Mouse (Mus musculus): Measurements from ENCODE around the gene Naa20. TPM values are rescaled to one million over a fixed set of nuclear protein-coding genes. Genes with fewer than 3 reads are reported as not detected.
"Not testable (repeated sequence)": the region's sequence is repeated elsewhere in the genome, so short reads cannot be mapped to it uniquely, and the experiment has no call there.

The Naa20 gene
- polyA plus RNA-seq, 1 experiment from 2014 or later, result 119 TPM

- Histone ChIP-seq H3K27me3 (no peaks in the 10 kb centered on the region), H3K36me3 (peaks cover 9% of the 10 kb centered on the region), H3K9me3 (no peaks in the 10 kb centered on the region), H3K9ac (replicated peaks) (no peak overlapping the region), H3K27ac (no peak overlapping the region), H3K4me2 (replicated peaks) (no peak overlapping the region), H3K4me1 (replicated peaks) (0 out of 2 replicates have a peak, but pooled peaks cover 4% of the 10 kb centered on the region), H3K4me3 (replicated peaks) (no peak overlapping the region)
- WGBS, result 76% methylated on average over 6 of the region's 6 CpGs
- ATAC-seq, result no peak
These were observed 13.0 kb upstream of the Naa20 start for GRCm38 (mm10) chr2:145888766-145889480.

GRCm38 (mm10) chr2:145890571-145890970 lies 11.3 kb upstream of the Naa20 start:
- Histone ChIP-seq H3K4me3 (replicated peaks) (no peak overlapping the region), H3K27me3 (no peaks in the 10 kb centered on the region), H3K9me3 (no peaks in the 10 kb centered on the region), H3K27ac (no peak overlapping the region), H3K4me1 (replicated peaks) (no peaks in the 10 kb centered on the region), H3K36me3 (peaks cover 6% of the 10 kb centered on the region), H3K4me2 (replicated peaks) (no peak overlapping the region), H3K9ac (replicated peaks) (no peak overlapping the region)
- ATAC-seq, result no peak
- WGBS, result 88% methylated on average over 2 of the region's 2 CpGs

- Histone ChIP-seq H3K9ac (replicated peaks) (no peak overlapping the region), H3K4me3 (replicated peaks) (no peak overlapping the region), H3K9me3 (no peaks in the 10 kb centered on the region), H3K4me2 (replicated peaks) (no peak overlapping the region), H3K36me3 (no peaks in the 10 kb centered on the region), H3K27ac (no peak overlapping the region), H3K4me1 (replicated peaks) (no peaks in the 10 kb centered on the region), H3K27me3 (no peaks in the 10 kb centered on the region)
- WGBS, result 100% methylated on average over 6 of the region's 6 CpGs
- ATAC-seq, result no peak
These were observed 8.1 kb upstream of the Naa20 start for GRCm38 (mm10) chr2:145893756-145894155.

GRCm38 (mm10) chr2:145898106-145898505 lies 3.8 kb upstream of the Naa20 start:
- whole genome bisulfite sequencing, result 83% methylated on average over 9 of the region's 9 CpGs
- H3K27ac ChIP-seq, result no peak overlapping the region

GRCm38 (mm10) chr2:145900318-145900717 lies 1.6 kb upstream of the Naa20 start:
- H3K4me2 ChIP-seq (replicated peaks); H3K27me3 ChIP-seq; ATAC-seq; H3K9ac ChIP-seq (replicated peaks); H3K27ac ChIP-seq; H3K36me3 ChIP-seq; H3K9me3 ChIP-seq; H3K4me3 ChIP-seq (replicated peaks): not testable (repeated sequence)
- H3K4me1 ChIP-seq (replicated peaks), result peaks cover 17% of the 10 kb centered on the region
- 78% methylated on average over 8 of the region's 8 CpGs for WGBS

More at GRCm38 (mm10) chr2:145898106-145898505, 3.8 kb upstream of the Naa20 start:
- Histone ChIP-seq H3K9ac (replicated peaks) (no peak overlapping the region), H3K9me3 (no peaks in the 10 kb centered on the region), H3K4me3 (replicated peaks) (no peak overlapping the region), H3K27me3 (no peaks in the 10 kb centered on the region), H3K4me1 (replicated peaks) (no peaks in the 10 kb centered on the region), H3K4me2 (replicated peaks) (no peak overlapping the region), H3K36me3 (no peaks in the 10 kb centered on the region)
- no peak for ATAC-seq

DNA sequence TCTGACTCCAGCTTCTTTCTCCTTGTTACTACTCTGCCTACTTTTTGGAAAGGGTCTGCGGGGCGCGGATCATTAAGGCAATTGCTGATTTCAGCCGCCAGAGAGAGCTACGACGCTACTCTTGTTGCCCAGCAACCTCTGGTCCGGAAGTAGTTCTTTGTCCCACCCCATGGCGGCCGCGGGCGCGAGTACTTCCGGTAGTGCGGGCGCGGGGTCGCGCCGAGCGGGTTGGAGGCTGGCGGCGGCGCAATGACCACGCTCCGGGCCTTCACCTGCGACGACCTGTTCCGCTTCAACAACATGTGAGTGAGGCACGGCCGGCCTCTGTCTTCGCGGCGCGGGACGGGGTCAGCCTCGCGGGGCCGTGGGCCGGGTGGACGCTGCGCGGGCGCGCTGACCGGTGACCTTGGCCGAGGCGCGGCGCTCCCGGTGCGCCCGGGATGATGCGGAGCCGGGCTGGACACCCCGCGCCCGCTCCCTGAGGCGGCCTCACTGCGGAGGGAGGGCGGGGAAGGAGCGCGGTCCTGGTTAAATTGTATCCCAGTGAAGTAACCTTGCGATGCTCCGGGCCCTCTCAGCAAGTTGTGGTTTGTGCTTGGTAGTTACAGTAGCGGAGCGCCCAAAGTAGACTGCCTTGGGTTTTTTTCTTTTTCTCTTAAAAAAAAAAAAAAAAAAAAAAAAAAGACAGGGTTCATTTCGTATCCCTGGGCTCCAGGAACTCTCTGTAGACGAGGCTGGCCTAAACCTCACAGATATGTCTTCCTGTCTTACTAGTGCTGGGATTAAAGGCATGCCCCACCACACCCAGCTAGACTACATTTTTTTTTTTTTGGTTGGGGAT lies 1.4 kb downstream of the Naa20 start:
- H3K27me3 ChIP-seq, result no peaks in the 10 kb centered on the region
- under 1% methylated on average over 67 of the region's 68 CpGs for WGBS
- peak overlapping the region; percentile 93 for H3K9ac ChIP-seq (replicated peaks)
- H3K4me1 ChIP-seq (replicated peaks), result peaks cover 21% of the 10 kb centered on the region
- H3K4me2 ChIP-seq (replicated peaks), result peak overlapping the region; percentile 71
- H3K9me3 ChIP-seq, result no peaks in the 10 kb centered on the region
- peak overlapping the region; percentile 98 for H3K4me3 ChIP-seq (replicated peaks)
- ATAC-seq, result peak; percentile 98
- peak overlapping the region; percentile 77 for H3K27ac ChIP-seq
- 0 out of 2 replicates have a peak, but pooled peaks cover 3% of the 10 kb centered on the region for H3K36me3 ChIP-seq

- Histone ChIP-seq H3K36me3 (peaks cover 9% of the 10 kb centered on the region), H3K4me3 (replicated peaks) (peak overlapping the region; percentile 98), H3K9me3 (no peaks in the 10 kb centered on the region), H3K27ac (no peak overlapping the region), H3K4me1 (replicated peaks) (peaks cover 21% of the 10 kb centered on the region), H3K9ac (replicated peaks) (peak overlapping the region; percentile 93), H3K27me3 (no peaks in the 10 kb centered on the region), H3K4me2 (replicated peaks) (peak overlapping the region; percentile 71)
- 40% methylated on average over 12 of the region's 12 CpGs for WGBS
- ATAC-seq, result no peak
These were observed 2.2 kb downstream of the Naa20 start for GRCm38 (mm10) chr2:145903983-145904616.

- H3K27ac ChIP-seq, result no peak overlapping the region
- peaks cover 21% of the 10 kb centered on the region for H3K4me1 ChIP-seq (replicated peaks)
- 89% methylated on average over 6 of the region's 6 CpGs for WGBS
- H3K4me3 ChIP-seq (replicated peaks), result no peak overlapping the region
- no peak overlapping the region for H3K9ac ChIP-seq (replicated peaks)
- 0 out of 2 replicates have a peak overlapping the region, but pooled peaks have one; percentile 71 for H3K4me2 ChIP-seq (replicated peaks)
- H3K9me3 ChIP-seq, result no peaks in the 10 kb centered on the region
- H3K36me3 ChIP-seq, result peaks cover 16% of the 10 kb centered on the region
- ATAC-seq, result no peak
- no peaks in the 10 kb centered on the region for H3K27me3 ChIP-seq
These were observed 3.3 kb downstream of the Naa20 start for GRCm38 (mm10) chr2:145905156-145905555.

GRCm38 (mm10) chr2:145905884-145906283 lies 4.0 kb downstream of the Naa20 start:
- ATAC-seq; H3K27ac ChIP-seq; H3K27me3 ChIP-seq; H3K4me2 ChIP-seq (replicated peaks); H3K4me3 ChIP-seq (replicated peaks); H3K9me3 ChIP-seq; H3K9ac ChIP-seq (replicated peaks): not testable (repeated sequence)
- WGBS, result 47% methylated on average over 4 of the region's 4 CpGs
- H3K4me1 ChIP-seq (replicated peaks), result peaks cover 21% of the 10 kb centered on the region
- H3K36me3 ChIP-seq, result peaks cover 24% of the 10 kb centered on the region

DNA sequence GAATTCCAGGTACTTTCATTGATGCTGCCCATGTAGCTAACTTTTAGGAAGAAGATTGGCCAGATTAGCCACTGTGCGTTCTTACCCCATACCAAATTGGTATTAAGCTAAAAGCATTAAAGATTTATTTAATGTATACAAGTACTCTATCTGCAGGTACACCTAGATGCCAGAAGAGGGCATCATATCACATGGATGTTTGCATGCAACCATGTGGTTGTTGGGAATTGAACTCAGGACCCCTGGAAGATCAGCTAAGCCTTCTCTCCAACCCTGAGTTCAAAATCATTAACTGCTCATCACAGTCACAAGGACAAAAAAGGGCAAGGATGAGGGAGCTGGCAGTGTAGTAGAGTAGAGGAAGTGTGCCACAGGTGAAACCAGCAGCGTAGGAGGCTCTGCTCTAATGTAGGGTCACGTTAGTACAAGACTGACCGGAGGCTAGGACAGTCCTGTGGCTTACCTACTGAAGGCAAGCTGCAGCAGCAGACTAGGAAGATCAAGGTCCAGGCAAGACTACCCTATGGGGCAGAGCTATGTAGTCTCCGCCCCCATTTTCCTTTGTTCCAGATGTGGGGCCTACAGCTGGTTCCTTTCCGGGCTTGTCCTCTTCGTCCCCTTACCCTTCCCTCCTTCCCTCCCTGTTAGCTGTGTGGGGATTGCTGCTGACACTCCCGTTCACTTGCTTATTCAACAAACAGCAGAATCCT lies 19.2 kb downstream of the Naa20 start:
- Histone ChIP-seq H3K4me3 (replicated peaks) (no peak overlapping the region), H3K27ac (no peak overlapping the region), H3K9me3 (no peaks in the 10 kb centered on the region), H3K9ac (replicated peaks) (no peak overlapping the region), H3K4me1 (replicated peaks) (no peaks in the 10 kb centered on the region), H3K27me3 (no peaks in the 10 kb centered on the region), H3K4me2 (replicated peaks) (no peak overlapping the region), H3K36me3 (peaks cover 86% of the 10 kb centered on the region)
- no peak for ATAC-seq
- WGBS, result 90% methylated on average over 8 of the region's 8 CpGs

DNA sequence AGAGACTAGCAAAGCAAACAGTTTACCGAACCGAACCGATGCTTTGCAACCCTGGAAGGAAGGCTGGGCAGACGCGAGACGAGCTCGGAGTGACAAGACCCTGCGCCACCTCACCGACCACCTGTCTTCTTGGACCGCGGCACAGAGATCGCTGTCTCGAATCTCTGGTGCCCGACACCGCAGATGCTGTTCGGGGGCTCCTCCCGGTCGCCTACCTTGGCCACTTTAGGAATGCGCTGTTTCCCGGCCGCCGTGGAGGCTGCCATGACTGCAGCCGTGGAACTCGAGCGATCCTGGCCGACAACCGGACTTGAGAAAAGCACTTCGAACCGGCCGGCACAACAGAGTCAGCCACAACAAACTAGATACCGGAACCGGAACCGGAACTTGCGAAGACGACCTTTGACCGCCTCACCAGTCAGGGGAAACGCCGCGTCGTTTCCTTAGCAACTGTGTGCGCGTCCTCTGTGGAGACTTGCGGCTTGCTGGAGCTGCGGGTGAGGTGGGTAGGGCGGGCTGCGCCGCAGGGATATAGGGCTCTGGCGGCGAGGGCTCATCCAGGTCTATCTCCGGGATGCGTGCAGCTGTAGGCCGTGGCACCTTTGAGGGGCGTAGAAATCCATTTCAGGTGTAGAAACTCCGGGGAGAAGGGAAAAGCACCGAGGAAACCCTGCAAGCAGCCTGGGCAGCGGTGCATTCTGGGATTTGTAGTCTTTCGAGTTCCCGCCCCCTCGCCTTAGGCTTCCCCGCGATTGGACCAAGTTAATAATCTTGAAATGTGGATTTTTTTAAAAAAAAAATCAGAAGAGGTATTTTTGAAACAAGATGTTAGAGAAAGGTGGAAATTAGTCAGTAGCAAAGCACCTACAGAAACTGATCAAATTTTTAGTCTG lies 32.7 kb downstream of the Naa20 start, which contains the start of the genes Cfap61 and Crnkl1:
Gene Cfap61, plus strand, starts transcription at position 446 of the 893 bp plus-strand sequence.
Gene Crnkl1, minus strand, starts transcription at position 676 of the 893 bp plus-strand sequence.
- ATAC-seq, result peak; percentile 99
- peak within 1 kb of the TSS; percentile 93 for H3K4me2 ChIP-seq (replicated peaks)
- no peaks in the 10 kb centered on the region for H3K27me3 ChIP-seq
- H3K4me1 ChIP-seq (replicated peaks), result peaks cover 10% of the 10 kb centered on the region
- H3K9ac ChIP-seq (replicated peaks), result peak within 1 kb of the TSS; percentile 70
- under 1% methylated on average over 61 of the region's 61 CpGs for WGBS
- no peaks in the 10 kb centered on the region for H3K9me3 ChIP-seq
- peak within 1 kb of the TSS; percentile 93 for H3K4me3 ChIP-seq (replicated peaks)
- H3K36me3 ChIP-seq, result peaks cover 30% of the 10 kb centered on the region
- H3K27ac ChIP-seq, result 0 out of 2 replicates have a peak within 1 kb of the TSS, but pooled peaks have one; percentile 35
